Mouse (Mus musculus): ENCODE measurements around the gene Mrpl33.
A peak's percentile ranks its signal among the peaks of the same experiment; 100 is the strongest.

GRCm38 (mm10) chr5:31698297-31698726 is 101.6 kb downstream of the Mrpl33 start:
- peak; percentile 43; the same call in 1 of the 2 replicates for TF ChIP-seq POLR2A (IDR thresholded peaks at IDR 0.05; ENCODE audit: borderline replicate concordance, insufficient read depth, low read length)
- TF ChIP-seq CTCF (IDR thresholded peaks at IDR 0.05; ENCODE audit: borderline replicate concordance, insufficient read depth, low read depth, low read length), result no peak
